Mouse (Mus musculus): Measurements from ENCODE around the gene Rdh16f1.
"Not testable (repeated sequence)": the region's sequence is repeated elsewhere in the genome, so short reads cannot be mapped to it uniquely, and the experiment has no call there.

Rdh16f1 gene

DNA sequence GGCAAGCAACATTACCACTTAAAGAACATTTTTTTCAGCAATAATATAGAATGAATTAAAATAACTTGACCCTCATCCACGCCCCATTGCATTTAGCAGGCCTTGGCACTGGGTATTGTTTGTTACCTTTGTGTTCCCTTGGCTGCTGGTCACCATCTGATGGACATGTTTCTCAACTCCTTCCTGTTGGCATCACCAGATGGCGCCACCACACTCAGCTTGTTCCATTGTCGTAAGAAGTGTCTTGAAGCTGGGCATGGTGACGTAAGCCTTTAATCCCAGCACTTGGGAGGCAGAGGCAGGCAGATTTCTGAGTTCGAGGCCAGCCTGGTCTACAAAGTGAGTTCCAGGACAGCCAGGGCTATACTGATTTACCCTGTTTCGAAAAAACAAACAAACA lies 65.8 kb downstream of the Rdh16f1 start:
- in situ Hi-C loops (cut with MboI, MseI), result no loop called here

GRCm38 (mm10) chr10:127829121-127829520 lies 69.5 kb downstream of the Rdh16f1 start:
- in situ Hi-C loops (cut with MboI, MseI), result no loop called here

GRCm38 (mm10) chr10:127834186-127834585 lies 74.6 kb downstream of the Rdh16f1 start:
- in situ Hi-C loops (cut with MboI, MseI), result not testable (repeated sequence)

- in situ Hi-C loops (cut with MboI, MseI), result no loop called here
Measured at GRCm38 (mm10) chr10:127835292-127835691, 75.7 kb downstream of the Rdh16f1 start.

GRCm38 (mm10) chr10:127837793-127838192 lies 78.2 kb downstream of the Rdh16f1 start:
- in situ Hi-C loops (cut with MboI, MseI), result not testable (repeated sequence)

DNA sequence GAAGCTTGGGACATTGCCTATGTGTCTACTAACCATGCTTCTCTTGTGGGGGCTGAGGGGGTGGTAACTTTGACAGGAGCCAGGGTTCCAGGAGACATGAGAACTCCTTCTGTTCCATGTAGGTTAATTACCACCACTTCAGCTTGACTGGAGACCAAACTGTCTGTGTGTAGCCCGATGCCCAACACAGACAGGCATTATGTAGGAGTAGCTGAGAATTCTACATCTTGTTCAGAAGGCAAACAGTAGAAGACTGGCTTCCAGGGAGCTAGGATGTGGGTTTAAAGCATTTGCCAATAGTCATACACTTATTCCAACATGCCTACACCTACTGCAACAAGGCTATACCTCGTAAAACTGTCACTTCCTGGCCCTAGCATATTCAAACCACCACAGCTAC lies 79.0 kb downstream of the Rdh16f1 start:
- in situ Hi-C loops (cut with MboI, MseI), result no loop called here

DNA sequence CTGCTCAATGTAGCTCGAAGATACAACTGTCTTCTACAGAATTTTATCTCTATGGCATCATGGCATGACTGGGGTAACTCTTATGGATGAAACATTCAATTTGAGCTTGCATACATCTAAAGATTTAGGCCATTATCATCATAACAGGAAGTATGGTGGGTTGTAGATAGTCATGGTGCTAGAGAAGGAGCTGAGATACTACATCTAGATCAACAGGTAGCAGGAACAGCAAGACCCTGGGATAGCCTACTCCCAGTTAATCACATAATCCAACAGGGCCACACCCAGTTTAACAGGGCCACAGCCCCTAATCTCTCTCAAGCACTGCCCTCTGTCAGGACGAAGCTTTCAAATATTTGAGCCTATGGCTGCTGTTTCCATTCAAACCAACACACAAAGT lies 81.2 kb downstream of the Rdh16f1 start:
- in situ Hi-C loops (cut with MboI, MseI), result no loop called here

Data from regulatory T cell (primary cell).